Mouse (Mus musculus) embryonic stem cell, embryonic (primary cell): ENCODE data around the gene Fam240a.

Source experiments
- CTCF ChIA-PET, 4 experiments: fragments of 300-600 bp in 2 of 4; fragments of 350-600 bp in 2 of 4; sonication (Branson Sonifier 250); formaldehyde crosslinking; loops; one replicate each; lab custom pipeline; 2022; ENCODE audit warnings: inconsistent platforms in 2 of 4; lab: Charles Lee
- POLR2A ChIA-PET, 4 experiments: fragments of 300-600 bp in 2 of 4; fragments of 350-600 bp in 2 of 4; sonication (Branson Sonifier 250); formaldehyde crosslinking; loops; one replicate each; lab custom pipeline; 2022; ENCODE audit warnings: antibody characterized with exemption in 4 of 4, inconsistent platforms in 1 of 4; lab: Charles Lee

The Fam240a gene

DNA sequence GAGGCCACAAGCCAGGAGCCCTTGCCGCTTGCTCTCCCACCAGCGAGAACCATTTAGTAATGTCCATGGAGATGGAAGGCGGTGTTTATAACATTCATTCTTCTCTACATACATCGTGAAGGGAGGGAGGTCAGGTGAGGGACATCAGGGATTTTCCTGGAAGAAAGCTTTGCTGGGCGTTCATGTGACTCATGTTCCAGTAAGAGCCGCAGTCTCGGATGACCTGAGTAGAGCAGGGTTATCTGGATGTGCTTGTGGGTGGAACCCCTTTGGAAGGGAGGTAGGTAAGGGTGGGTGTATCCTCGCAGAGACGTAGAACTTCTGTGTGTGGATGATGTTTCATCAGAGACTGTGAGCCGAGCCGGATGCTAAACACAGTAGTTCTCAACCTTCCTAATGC, 34.7 kb upstream of the Fam240a start, which contains the start of gene Lrrc2:
Lrrc2 (plus strand) TSS at position 149 of the 400 bp plus-strand sequence.
- CTCF ChIA-PET: interaction anchor here in 2 of 4 experiments (0.6 to 1.5 kb wide), 3 partner anchors 29 to 33 kb away, joined by 3 to 6 read pairs (median 4); no protein-coding TSS in a partner anchor
- POLR2A ChIA-PET: interaction anchor here in 3 of 4 experiments (0.7 to 21.7 kb wide), 18 partner anchors 4 to 820 kb away, joined by 3 to 497 read pairs (median 5); partner anchors contain the start of genes Lrrc2 (in 2 of the 3), Tdgf1 (in 2 of the 3), Als2cl (in 1 of the 3) and Epm2aip1 (in 1 of the 3)

DNA sequence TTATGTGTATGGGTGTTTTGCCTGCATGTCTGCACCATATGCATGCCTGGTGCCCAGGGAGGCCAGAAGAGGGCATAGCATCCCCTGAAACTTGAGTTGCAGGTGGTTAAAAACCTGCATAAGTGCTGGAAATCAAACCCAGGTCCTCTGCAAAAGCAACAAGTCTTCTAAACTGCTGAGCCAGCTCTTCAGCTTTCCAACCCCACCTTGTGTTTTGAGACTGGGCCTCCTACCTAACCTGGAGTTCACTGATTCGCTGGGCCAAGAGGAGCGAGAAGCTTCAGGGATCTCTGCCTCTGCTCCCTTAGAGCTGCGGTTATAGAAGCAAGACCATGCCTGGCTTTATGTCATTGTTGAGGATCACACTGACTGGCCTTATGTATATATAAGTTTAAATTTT, 33.4 kb upstream of the Fam240a start:
- ChIA-PET POLR2A (interaction anchor here in 3 of 4 experiments (0.8 to 21.7 kb wide), 8 partner anchors 3 to 123 kb away, joined by 3 to 497 read pairs (median 226); partner anchors contain the start of genes Lrrc2 (in 2 of the 3) and Tdgf1 (in 2 of the 3)), CTCF (interaction anchor here in 1 of 4 experiments (1.5 kb wide), 1 partner anchor 27 kb away, joined by 6 read pairs; no protein-coding TSS in a partner anchor)

DNA sequence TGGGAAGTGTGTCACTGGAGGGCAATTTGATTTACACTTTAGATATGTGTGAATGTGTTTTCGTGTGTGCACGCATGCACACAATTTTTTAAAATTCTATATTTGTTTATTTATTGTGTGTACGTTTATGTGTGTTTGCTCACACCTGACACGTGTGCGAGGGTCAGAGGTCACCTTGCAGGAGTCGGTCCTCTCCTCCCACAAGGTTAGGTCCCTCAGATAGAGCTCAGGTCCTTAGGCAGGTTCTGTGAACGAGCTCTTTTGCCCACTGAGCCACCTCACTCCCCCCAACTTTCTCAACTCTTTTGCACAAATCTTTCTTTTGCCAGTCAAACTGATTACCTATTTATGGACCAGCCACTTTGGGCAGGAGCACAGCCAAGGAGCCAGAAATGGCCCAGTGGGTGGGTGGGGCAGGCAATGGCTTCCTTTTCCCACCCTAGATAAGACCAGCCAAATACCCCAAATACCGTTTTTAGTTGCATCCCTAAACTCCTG, 32.2 kb upstream of the Fam240a start:
- CTCF ChIA-PET: interaction anchor here in 2 of 4 experiments (1.0 to 7.5 kb wide), 4 partner anchors 10 to 49 kb away, joined by 4 to 49 read pairs (median 13); no protein-coding TSS in a partner anchor
- POLR2A ChIA-PET: interaction anchor here in 3 of 4 experiments (0.8 to 21.7 kb wide), 15 partner anchors 1 to 69 kb away, joined by 3 to 497 read pairs (median 11); partner anchors contain the start of genes Lrrc2 (in 2 of the 3), Als2cl (in 1 of the 3), Tdgf1 (in 1 of the 3) and Tmie (in 1 of the 3)

DNA sequence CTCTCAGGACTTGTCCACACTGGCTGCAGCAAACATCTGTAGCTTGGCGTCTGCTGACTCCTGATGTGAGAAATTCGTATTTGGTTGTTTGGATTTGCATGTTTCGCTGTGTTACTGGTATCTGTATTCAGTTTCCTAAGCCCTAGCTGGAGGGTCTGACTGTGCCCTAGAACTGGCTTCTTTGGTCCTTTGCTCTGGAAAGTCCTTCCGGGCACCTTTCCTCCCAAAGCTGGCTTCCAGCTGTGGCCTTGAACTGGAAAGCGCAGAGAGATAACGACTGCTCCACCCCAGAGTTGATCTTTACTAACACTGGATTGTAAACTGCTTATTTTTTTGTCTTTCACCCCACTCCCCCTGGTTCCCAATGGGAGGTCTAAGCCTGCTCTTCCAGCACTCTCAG, 31.2 kb upstream of the Fam240a start:
- POLR2A ChIA-PET: interaction anchor here (0.5 to 19.7 kb wide), 58 partner anchors 8 to 1075 kb away, joined by 3 to 497 read pairs (median 6); partner anchors contain the start of genes Als2cl (in 3 of the 4), Epm2aip1 (in 3 of the 4), Mlh1 (in 3 of the 4) and Tmie (in 3 of the 4)

DNA sequence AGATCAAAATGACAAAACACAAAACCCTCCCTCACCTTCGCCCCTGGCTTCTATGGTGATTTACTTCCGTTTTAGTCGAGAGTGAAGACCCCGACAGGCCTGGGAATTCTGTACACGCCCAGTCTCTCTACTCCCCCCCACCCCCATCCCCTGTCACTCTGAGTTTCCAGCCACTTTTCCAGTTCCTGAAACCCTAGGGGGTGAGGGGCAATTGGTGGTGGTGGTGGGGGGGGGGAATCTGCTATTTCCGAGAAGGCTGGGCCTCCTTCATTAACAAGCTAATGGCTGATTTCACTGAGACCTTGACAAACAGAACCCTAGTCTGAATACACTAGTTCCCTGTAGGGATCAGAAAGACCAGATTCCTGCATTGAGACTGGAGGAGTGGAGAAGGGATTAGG, 30.6 kb upstream of the Fam240a start:
- CTCF ChIA-PET: interaction anchor here (1.0 to 7.5 kb wide), 10 partner anchors 8 to 343 kb away, joined by 3 to 49 read pairs (median 4); no protein-coding TSS in a partner anchor

More for the DNA sequence above, 31.2 kb upstream of the Fam240a start:
- CTCF ChIA-PET: interaction anchor here (1.0 to 7.5 kb wide), 11 partner anchors 9 to 343 kb away, joined by 3 to 49 read pairs (median 4); no protein-coding TSS in a partner anchor

DNA sequence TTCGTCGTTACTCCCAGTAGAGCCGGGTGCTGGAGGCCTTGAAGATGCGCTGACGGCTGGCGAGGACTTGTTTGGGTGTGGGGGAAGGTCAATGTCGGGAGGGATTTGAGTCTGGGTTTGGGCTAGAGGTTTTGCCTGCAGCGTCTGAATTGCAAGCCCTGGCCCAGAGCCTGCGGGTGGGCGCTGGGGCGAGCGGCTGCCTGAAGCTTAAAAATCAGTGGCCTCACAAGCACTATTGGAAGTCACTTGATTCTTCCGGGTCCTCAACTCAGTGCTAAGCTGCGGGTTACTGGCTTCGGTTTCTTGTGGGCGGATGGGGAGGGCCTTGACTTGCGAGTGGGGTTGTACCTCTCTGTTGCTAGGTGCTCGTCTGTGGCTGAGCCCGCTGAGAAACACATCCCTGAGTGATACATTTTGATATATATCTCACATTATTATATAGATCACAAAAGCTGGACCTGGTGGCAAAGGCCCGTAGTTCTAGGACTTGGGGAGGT, 29.9 kb upstream of the Fam240a start:
- POLR2A ChIA-PET: interaction anchor here (0.5 to 19.7 kb wide), 67 partner anchors 8 to 1074 kb away, joined by 3 to 497 read pairs (median 6); partner anchors contain the start of genes Epm2aip1 (in 2 of the 4), Lrrc2 (in 2 of the 4), Mlh1 (in 2 of the 4) and Als2cl (in 1 of the 4)
- CTCF ChIA-PET: interaction anchor here in 3 of 4 experiments (1.0 to 7.5 kb wide), 10 partner anchors 8 to 301 kb away, joined by 3 to 49 read pairs (median 5); no protein-coding TSS in a partner anchor

More for the DNA sequence above, 30.6 kb upstream of the Fam240a start:
- POLR2A ChIA-PET: interaction anchor here (0.7 to 19.7 kb wide), 69 partner anchors 8 to 1075 kb away, joined by 3 to 497 read pairs (median 6); partner anchors contain the start of genes Als2cl (in 3 of the 4), Epm2aip1 (in 3 of the 4), Mlh1 (in 3 of the 4) and Tmie (in 3 of the 4)

DNA sequence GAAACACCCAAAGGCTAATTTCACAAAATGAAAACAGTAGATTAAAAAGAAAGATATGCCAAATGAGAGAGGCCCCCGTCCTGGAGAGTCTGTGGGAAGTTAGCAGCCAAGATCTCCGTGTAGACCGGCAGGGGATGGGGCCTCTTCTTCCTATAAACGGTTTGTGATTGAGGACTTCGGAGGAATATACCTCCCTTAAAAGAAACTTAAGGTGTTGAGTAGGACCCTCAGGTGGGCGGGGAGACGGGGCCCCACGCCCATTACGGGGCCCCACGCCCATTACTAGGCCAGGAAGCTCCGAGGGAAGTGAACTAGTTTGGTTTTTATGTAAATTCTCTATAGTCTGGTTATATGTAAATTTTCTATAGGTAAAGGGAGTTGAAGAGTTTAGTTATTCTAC, 29.3 kb upstream of the Fam240a start, which contains the start of gene Tdgf1:
Tdgf1 (minus strand) TSS at position 233 of the 400 bp plus-strand sequence.
- ChIA-PET POLR2A (interaction anchor here (0.5 to 19.7 kb wide), 43 partner anchors 8 to 815 kb away, joined by 3 to 497 read pairs (median 6); partner anchors contain the start of genes Lrrc2 (in 2 of the 4), Als2cl (in 1 of the 4), Epm2aip1 (in 1 of the 4) and Fam240a (in 1 of the 4)), CTCF (interaction anchor here in 2 of 4 experiments (1.0 to 7.5 kb wide), 5 partner anchors 8 to 51 kb away, joined by 3 to 49 read pairs (median 6); no protein-coding TSS in a partner anchor)

DNA sequence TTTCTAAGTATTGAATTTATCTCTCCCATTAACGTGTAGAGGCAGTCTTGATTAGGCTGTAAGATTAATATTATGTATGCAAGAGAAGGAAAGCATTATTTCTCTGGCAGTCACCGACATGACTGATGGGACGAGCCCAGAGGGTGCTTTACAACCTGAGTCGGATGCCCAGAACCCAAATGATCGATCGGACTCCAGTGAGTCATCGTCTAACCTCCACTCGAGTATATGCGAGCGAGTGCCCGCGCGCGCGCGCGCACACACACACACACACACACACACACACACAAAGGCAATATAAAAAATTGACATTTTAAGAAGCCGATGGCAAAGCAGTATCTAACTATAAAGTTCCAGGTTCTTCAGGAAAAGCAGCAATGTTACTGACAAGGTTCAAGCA, 28.7 kb upstream of the Fam240a start:
- POLR2A ChIA-PET: interaction anchor here (0.7 to 19.7 kb wide), 30 partner anchors 7 to 814 kb away, joined by 3 to 497 read pairs (median 7); partner anchors contain the start of genes Lrrc2 (in 2 of the 4), Als2cl (in 1 of the 4), Epm2aip1 (in 1 of the 4) and Mlh1 (in 1 of the 4)
- CTCF ChIA-PET: interaction anchor here in 3 of 4 experiments (0.6 to 7.5 kb wide), 7 partner anchors 9 to 164 kb away, joined by 3 to 49 read pairs (median 10); no protein-coding TSS in a partner anchor

DNA sequence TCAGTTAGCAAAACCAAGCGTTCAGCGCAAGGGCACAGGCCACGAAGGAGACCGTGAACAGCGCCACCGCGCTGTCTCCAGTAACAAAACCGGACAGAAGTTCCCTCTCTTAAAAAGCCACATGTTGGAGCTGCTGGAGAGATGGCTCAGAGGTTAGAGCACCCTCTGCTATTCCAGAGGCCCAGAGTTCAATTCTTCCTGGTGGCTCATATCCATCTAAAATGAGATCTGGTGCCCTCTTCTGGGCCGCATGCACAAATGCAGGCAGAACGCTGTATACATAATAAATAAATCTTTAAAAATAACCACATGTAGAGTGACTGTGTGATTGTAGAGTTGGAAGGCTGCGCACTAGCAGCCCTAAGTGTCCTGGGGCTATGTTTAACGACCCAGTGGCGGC, 27.6 kb upstream of the Fam240a start:
- POLR2A ChIA-PET: interaction anchor here (0.7 to 19.7 kb wide), 18 partner anchors 9 to 327 kb away, joined by 3 to 497 read pairs (median 4); partner anchors contain the start of genes Lrrc2 (in 2 of the 4), Epm2aip1 (in 1 of the 4) and Mlh1 (in 1 of the 4)

DNA sequence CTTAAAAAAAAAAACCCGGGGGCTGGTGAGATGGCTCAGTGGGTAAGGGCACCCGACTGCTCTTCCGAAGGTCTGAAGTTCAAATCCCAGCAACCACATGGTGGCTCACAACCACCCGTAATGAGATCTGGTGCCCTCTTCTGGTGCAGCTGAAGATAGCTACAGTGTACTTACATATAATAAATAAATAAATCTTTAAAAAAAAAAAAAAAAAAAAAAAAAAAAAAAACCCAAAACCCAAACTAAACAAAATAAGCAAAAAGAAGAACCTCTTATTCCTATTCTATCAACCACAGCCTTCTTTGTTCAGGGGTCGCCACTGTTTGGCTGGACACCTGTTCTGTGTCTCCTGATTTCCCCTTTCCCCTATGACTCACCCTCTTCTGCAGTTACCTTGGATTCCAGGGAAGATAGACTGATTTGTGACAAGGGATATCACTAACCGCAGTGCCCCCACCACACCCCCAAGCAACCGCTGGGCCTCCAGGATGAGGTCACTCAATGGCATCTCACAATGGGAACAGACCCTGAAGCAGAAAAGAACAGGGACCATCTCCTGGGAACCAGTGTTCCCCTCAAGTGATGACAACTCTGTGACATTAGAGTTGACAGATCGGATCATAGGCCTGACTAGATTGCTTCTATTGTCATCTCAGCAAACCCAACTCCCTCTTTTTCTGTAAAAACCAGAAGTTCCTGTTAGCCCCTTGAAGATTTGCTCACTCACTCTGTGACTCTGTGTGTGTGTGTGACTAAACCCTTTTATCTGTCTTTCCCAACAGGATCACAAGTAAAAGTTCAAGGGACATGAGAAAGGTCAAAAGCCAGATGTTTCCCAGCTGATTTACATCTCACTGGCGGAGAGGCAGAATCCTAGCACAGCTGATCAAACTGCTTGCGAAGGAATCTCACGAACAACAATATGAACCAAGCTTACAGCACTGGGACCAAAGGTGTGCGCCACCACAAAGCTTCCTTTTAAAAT, 21.1 kb upstream of the Fam240a start:
- POLR2A ChIA-PET: interaction anchor here (0.6 to 19.7 kb wide), 26 partner anchors 8 to 588 kb away, joined by 3 to 497 read pairs (median 6); partner anchors contain the start of genes Lrrc2 (in 2 of the 4), Tdgf1 (in 2 of the 4), Als2cl (in 1 of the 4) and Tmie (in 1 of the 4)
- CTCF ChIA-PET: interaction anchor here (0.6 to 2.6 kb wide), 17 partner anchors 10 to 293 kb away, joined by 3 to 12 read pairs (median 4); no protein-coding TSS in a partner anchor

More for the DNA sequence above, 27.6 kb upstream of the Fam240a start:
- CTCF ChIA-PET: interaction anchor here (0.6 to 7.5 kb wide), 16 partner anchors 10 to 163 kb away, joined by 3 to 49 read pairs (median 5); no protein-coding TSS in a partner anchor

DNA sequence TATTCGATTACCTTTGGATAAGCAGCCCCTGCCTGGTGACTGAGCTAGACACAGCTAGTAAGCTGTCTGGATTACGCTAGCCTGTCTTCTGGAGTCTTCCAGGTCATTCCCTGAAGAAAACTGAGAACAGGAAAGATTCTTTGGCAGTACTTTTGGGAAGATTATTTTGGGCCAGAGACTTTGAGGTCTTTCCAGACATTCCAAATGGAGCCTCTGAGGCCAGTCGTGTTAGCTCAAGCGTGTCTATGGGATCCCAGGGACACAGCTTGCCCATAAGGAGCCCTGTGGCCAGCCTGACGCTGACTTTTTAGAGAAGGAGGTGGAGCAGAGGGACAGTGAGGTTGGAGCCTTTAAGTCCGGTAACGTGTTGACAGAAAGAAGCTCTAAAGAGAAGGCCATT, 19.3 kb upstream of the Fam240a start:
- POLR2A ChIA-PET: interaction anchor here (0.7 to 5.0 kb wide), 14 partner anchors 8 to 52 kb away, joined by 3 to 28 read pairs (median 4); partner anchors contain the start of gene Tdgf1 (in 1 of the 4)
- CTCF ChIA-PET: interaction anchor here in 3 of 4 experiments (1.1 to 2.6 kb wide), 3 partner anchors 13 to 61 kb away, joined by 3 to 8 read pairs (median 3); no protein-coding TSS in a partner anchor

DNA sequence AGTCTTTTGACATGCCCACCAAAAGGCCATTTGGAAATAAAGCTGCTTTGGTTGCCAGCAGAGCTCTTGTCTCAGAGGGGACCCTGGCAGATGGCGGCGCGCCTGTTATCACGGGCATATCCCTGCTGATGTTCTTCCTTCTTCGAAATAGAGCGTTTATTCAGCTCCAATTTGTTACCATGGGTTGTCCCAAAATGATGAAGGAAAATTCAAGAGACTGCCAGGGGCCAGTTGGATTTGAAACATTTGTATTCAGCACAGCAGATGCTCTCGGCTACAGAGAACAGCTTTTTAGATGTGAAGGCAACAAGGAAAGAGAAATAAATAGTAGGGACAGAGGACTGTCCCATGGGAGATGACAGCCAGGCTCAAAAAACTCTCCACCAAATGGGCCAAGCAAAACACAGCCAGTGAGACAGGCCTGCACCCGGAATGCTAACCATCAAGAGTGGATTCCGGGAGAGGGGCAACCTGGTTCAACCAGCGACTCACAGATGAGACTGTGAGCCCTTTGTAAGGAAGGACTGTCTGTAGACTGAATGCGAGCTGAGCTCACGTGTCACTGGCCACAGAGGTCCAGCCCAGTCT, 17.3 kb upstream of the Fam240a start:
- ChIA-PET CTCF (interaction anchor here in 2 of 4 experiments (0.6 to 1.0 kb wide), 2 partner anchors 11 to 12 kb away, joined by 3 read pairs; no protein-coding TSS in a partner anchor), POLR2A (interaction anchor here in 3 of 4 experiments (0.6 to 5.6 kb wide), 15 partner anchors 10 to 138 kb away, joined by 3 to 24 read pairs (median 3); partner anchors contain the start of gene Tdgf1 (in 2 of the 3))

DNA sequence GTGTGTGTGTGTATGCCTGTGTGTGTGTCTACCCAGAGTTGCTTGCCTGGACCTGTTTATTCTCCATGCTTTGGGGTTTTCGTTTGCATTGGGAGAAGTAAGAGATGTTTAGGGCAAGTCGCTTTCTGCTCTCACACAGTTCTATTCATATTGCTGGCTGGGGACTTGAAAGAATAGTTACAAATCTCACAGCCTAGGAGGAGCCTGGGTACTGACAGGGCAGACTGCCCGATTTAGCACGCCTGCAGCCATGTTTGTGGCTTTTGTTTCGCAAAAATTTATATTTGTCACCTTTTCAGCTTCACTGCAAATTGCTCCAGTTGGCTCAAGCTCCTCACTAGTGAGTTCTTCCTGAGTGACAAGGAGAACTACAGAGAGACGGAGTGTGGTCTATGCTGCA, 14.9 kb upstream of the Fam240a start:
- POLR2A ChIA-PET: interaction anchor here in 3 of 4 experiments (0.8 to 5.6 kb wide), 16 partner anchors 8 to 66 kb away, joined by 3 to 24 read pairs (median 6); partner anchors contain the start of genes Tdgf1 (in 2 of the 3), Als2cl (in 1 of the 3), Fam240a (in 1 of the 3) and Tmie (in 1 of the 3)
- CTCF ChIA-PET: interaction anchor here in 2 of 4 experiments (1.9 to 3.0 kb wide), 3 partner anchors 9 to 12 kb away, joined by 6 to 19 read pairs (median 14); no protein-coding TSS in a partner anchor

DNA sequence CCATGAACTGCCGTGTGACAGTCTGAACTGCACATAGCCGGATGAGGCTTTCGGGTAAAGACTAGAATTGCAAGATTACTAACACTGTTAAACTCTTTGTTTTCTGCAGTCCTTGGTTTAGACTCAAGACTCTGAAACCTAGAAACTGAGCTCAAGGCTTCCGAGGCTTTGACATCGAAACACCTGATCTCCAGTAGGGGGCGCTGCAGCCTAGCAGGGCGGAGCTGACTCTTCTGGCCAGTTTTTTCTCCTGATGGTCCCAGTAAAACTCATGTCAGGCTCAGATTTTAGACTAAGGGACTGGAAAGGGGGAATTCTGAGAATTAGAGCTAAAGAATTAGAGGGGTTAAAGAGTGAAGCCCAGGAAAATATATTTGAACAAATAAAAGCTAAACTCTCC, 6.1 kb upstream of the Fam240a start:
- CTCF ChIA-PET: interaction anchor here (0.5 to 3.6 kb wide), 109 partner anchors 8 to 514 kb away, joined by 3 to 49 read pairs (median 4); partner anchors contain the start of genes Lrrc2 (in 2 of the 4), Tdgf1 (in 2 of the 4), Als2cl (in 1 of the 4) and Tmie (in 1 of the 4)
- POLR2A ChIA-PET: interaction anchor here in 3 of 4 experiments (0.5 to 4.5 kb wide), 39 partner anchors 8 to 1024 kb away, joined by 3 to 28 read pairs (median 4); partner anchors contain the start of genes Tmie (in 2 of the 3), Als2cl (in 1 of the 3), Epm2aip1 (in 1 of the 3) and Lrrc2 (in 1 of the 3)
